Mouse (Mus musculus) liver, postnatal 0 days (tissue): Measurements from ENCODE around the gene Gm12695.

ENCODE experiments used
- CTCF ChIP-seq: sonication (generic); IDR thresholded peaks from 2 replicates; pipeline ENCODE4 v1.5.1; 2016; ENCODE audit warnings: antibody characterized with exemption, low read depth
- EP300 ChIP-seq: IDR thresholded peaks from 2 replicates; pipeline ENCODE4 v1.6.1; 2016; ENCODE audit warnings: antibody characterized with exemption, low read depth, mild to moderate bottlenecking

DNA sequence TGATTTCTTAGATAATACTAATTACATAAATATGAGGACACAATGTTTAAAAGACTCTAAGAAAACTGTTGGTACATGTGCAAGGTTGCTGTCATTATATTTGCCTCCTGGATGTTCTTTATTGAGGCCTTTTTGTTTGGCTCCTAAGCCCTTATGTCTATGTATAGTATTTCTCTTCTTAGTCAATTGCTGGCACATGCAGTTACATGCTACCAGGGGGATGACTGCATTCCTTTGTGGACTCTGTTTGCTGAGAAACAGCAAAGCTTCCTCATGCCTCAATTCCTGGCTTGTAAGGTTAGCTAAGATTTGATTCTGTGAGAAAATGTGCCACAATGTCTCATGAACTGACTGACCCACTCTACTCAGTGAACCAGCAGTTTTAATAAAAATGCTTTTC, 6.3 kb upstream of the Gm12695 start:
- TF ChIP-seq CTCF: no peak
- no peak for TF ChIP-seq EP300
